Mouse (Mus musculus) G1E (cell line): ENCODE results near the gene Slc16a11. TPM values are rescaled to one million over a fixed set of nuclear protein-coding genes. Genes with fewer than 3 reads are reported as not detected.

Experiments
- ATAC-seq: 2 replicates; pipeline ENCODE4 v1.8.0; 2016; ENCODE audit warnings: mild to moderate bottlenecking; ENCODE audit not compliant: insufficient number of reproducible peaks, poor library complexity, low FRiP score, severe bottlenecking; ENCODE audit errors: extremely low read depth
- DNase-seq: peaks from one replicate; pipeline ENCODE4 v3.0.0; 2012; ENCODE audit warnings: low spot score
- H3K27me3 ChIP-seq: 2 replicates; pipeline ENCODE4 v1.6.1; 2012; ENCODE audit warnings: mild to moderate bottlenecking, low read length, inconsistent platforms; ENCODE audit not compliant: insufficient read depth
- H3K36me3 ChIP-seq: replicated peaks from 2 replicates; pipeline ENCODE3; 2012; ENCODE audit warnings: mild to moderate bottlenecking, inconsistent platforms
- H3K4me1 ChIP-seq: 2 replicates; pipeline ENCODE4 v1.6.1; 2012; ENCODE audit warnings: low read depth, low read length, inconsistent platforms, mixed read lengths; ENCODE audit not compliant: insufficient read depth
- H3K4me3 ChIP-seq: 2 replicates; pipeline ENCODE4 v1.5.1; 2012; ENCODE audit warnings: low read depth, mild to moderate bottlenecking, inconsistent platforms, low read length, moderate library complexity, mixed read lengths
- H3K9me3 ChIP-seq: replicated peaks from 2 replicates; pipeline ENCODE4 v1.6.1; 2012; ENCODE audit warnings: inconsistent platforms
- CTCF ChIP-seq: IDR thresholded peaks from 2 replicates; pipeline ENCODE4 v1.5.1; 2012; ENCODE audit warnings: low read depth, low read length, inconsistent platforms, mixed read lengths
- GATA1 ChIP-seq: IDR thresholded peaks from 2 replicates; pipeline ENCODE4 v1.6.1; 2012; ENCODE audit warnings: borderline replicate concordance, low read length, inconsistent platforms, mixed read lengths
- GATA2 ChIP-seq: IDR thresholded peaks from 2 replicates; pipeline ENCODE4 v1.6.1; 2012; ENCODE audit warnings: low read depth, low read length, inconsistent platforms, borderline replicate concordance
- POLR2AphosphoS5 ChIP-seq: IDR thresholded peaks from 2 replicates; pipeline ENCODE4 v1.6.1; 2012; ENCODE audit warnings: low read depth, low read length, inconsistent platforms; ENCODE audit not compliant: insufficient replicate concordance
- TAL1 ChIP-seq: conservative IDR thresholded peaks from 2 replicates; pipeline ENCODE4 v1.6.1; 2012; ENCODE audit warnings: low read depth, low read length, inconsistent platforms, mixed read lengths
- polyA plus RNA-seq: library from polyadenylated mRNA; stranded (reverse); fragments of >175 nt; gene quantifications from 2 replicates; pipeline ENCODE4 v1.2.3, GENCODE M21; 2012
- total RNA-seq, 2 experiments: library from RNA; stranded (forward) in 1 of 2; stranded (reverse) in 1 of 2; fragments of 200-1000 nt in 1 of 2; fragments of >200 nt in 1 of 2; fragmentation: Nextera tagmentation in 1 of 2; gene quantifications; 2 replicates each; pipeline ENCODE4 v1.2.3; 2014 to 2017

Gene Slc16a11
- total and polyA plus RNA-seq, 3 experiments, result not detected

DNA sequence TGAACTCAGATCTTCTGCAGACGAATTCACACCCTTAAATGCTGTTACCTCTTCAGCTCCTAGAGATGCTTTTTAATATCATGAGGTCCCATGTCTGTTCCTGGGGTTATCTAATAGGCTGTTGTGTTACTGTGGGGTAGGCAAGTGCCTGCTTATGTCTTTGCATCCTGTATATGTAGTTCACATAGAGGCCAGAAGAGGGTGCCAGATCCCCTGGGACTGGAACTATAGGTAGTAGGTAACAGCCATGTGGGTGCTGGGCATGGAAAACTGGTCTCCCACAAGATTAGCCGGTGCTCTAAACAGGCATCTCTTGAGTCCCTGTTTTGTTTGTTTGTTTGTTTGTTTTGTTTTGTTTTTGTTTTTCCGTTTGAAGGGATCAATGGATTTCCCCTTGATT lies 40.7 kb upstream of the Slc16a11 start:
- no peaks in the 10 kb centered on the region; the same call in 1 of the 2 replicates for H3K27me3 ChIP-seq
- DNase-seq (peak; percentile 9), ATAC-seq (no peak)
- H3K9me3 ChIP-seq, result no peaks in the 10 kb centered on the region; the same call in 1 of the 2 replicates
- TF ChIP-seq POLR2AphosphoS5 (no peak), CTCF (peak; percentile 30; the same call in 1 of the 2 replicates)
- H3K4me1 ChIP-seq, result peaks cover 24% of the 10 kb centered on the region
- no peak overlapping the region for H3K4me3 ChIP-seq
- peaks cover 20% of the 10 kb centered on the region for H3K36me3 ChIP-seq

DNA sequence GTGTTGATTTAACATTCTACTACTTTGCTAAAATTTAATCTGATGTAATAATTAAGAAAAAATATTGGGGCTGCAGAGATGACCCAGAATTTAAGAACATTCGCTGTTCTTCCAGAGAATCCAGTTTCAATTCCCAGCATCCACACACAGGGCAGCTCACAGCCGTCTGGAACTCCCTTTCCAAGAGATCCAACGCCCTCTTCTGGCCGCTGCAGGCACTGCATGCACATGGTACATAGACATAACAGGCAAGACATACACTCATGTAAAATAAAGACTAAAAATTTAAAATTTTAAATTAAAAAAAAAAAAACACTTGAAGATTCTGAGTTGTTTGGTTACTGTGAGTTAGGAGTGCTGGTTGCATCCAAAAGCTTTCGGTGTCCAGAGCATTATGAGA lies 40.3 kb upstream of the Slc16a11 start:
- no peak for TF ChIP-seq GATA1
- TF ChIP-seq CTCF, result no peak
- TF ChIP-seq TAL1, result no peak
- no peak for TF ChIP-seq GATA2
- TF ChIP-seq POLR2AphosphoS5, result no peak
- DNase-seq (no peak), ATAC-seq (no peak)

DNA sequence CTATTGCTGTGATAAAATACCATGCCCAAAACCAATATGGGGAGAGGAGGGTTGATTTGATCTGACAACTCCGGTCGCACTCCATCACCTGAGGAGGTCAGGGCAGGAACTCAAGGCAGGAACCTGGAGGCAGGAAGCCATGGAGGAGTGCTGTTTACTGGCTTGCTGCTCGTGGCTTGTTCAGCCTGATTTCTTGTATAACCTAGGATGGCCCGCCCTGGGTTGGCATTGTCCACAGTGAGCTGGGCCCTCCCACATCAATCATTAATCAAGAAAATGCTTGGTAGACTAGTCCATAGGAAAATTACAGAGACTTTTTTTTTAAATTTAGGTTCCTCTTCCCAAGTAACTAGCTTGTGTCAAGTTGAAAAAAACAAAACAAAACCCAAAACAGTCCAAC lies 38.1 kb upstream of the Slc16a11 start:
- Histone ChIP-seq H3K36me3 (peaks cover 13% of the 10 kb centered on the region), H3K4me1 (peaks cover 4% of the 10 kb centered on the region; the same call in 1 of the 2 replicates), H3K9me3 (peaks cover 2% of the 10 kb centered on the region), H3K27me3 (peaks cover 5% of the 10 kb centered on the region), H3K4me3 (no peak overlapping the region)
- no peak for TF ChIP-seq GATA1
- TF ChIP-seq GATA2, result no peak
- TF ChIP-seq TAL1, result no peak
- no peak for TF ChIP-seq POLR2AphosphoS5
- TF ChIP-seq CTCF, result no peak
- ATAC-seq (no peak), DNase-seq (no peak)

More for the DNA sequence above, 40.3 kb upstream of the Slc16a11 start:
- Histone ChIP-seq H3K4me1 (peaks cover 21% of the 10 kb centered on the region), H3K9me3 (no peaks in the 10 kb centered on the region; the same call in 1 of the 2 replicates), H3K4me3 (no peak overlapping the region), H3K27me3 (no peaks in the 10 kb centered on the region; the same call in 1 of the 2 replicates), H3K36me3 (peaks cover 20% of the 10 kb centered on the region)

DNA sequence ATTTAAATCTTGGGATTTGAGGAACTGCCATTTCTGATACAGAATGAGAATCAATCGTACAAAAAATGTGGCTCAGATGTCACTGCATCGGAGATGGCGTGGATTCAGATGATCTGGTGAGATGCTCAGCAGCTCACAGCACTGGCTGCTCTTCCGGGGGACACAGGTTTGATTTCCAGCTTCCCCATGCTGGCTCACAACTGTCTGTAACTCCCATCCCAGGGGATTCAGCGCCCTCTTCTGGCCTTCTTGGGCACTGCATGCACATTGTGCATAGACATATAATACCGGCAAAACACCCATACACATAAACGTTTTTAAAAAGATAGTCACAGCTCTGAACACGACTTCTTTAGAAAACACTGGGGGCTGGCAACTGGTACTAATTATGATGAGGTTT lies 34.9 kb upstream of the Slc16a11 start:
- Histone ChIP-seq H3K4me1 (no peaks in the 10 kb centered on the region), H3K27me3 (peaks cover 19% of the 10 kb centered on the region), H3K36me3 (no peaks in the 10 kb centered on the region), H3K4me3 (no peak overlapping the region), H3K9me3 (peaks cover 2% of the 10 kb centered on the region)
- ATAC-seq, result no peak
- DNase-seq, result no peak
- TF ChIP-seq CTCF (peak; percentile 34; the same call in 1 of the 2 replicates), POLR2AphosphoS5 (no peak)

DNA sequence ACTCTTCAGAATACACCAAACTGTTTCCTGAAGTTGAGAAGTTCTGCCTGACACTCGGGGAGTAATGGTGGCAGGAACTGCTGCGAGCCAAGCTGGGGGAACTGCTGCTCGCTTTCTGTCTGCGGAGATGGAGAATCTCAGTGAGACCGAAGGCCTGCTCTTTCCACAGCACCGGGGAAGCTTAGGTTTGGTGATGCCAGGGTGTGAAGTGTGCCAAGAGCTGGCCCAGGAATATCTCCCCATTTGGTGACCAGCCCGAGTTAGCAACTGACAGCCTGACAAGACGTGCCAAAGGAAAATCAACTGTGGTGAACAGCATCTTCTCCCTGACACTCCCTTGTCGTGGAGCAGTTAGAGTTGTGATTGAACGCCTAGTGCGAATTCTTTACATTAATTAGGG lies 34.2 kb upstream of the Slc16a11 start:
- no peaks in the 10 kb centered on the region for H3K36me3 ChIP-seq
- peaks cover 19% of the 10 kb centered on the region for H3K27me3 ChIP-seq
- H3K4me1 ChIP-seq, result no peaks in the 10 kb centered on the region
- DNase-seq, result no peak
- H3K4me3 ChIP-seq, result no peak overlapping the region
- no peak for TF ChIP-seq POLR2AphosphoS5
- TF ChIP-seq GATA2, result no peak
- TF ChIP-seq TAL1, result no peak
- TF ChIP-seq CTCF, result no peak
- no peak for TF ChIP-seq GATA1
- H3K9me3 ChIP-seq, result peaks cover 2% of the 10 kb centered on the region
- ATAC-seq, result no peak

DNA sequence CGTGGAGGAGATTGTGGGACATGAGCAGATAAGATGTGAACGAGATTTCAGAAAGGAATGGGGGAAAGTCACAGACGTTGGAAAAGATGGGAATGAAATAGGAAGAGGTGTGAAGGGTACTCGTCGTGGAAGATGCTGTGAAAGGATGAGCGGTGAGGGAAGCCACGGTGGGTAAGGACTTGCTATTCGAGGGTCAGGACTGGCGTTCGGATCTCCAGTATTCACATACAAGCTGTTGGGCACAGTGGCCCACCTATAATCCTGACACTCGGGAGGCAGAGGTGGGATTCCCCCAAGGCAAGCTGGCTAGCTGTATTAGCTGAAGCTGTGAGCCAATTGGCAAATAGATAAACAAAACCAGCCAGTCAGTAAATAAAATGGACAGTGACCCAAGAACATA lies 33.8 kb upstream of the Slc16a11 start:
- no peaks in the 10 kb centered on the region for H3K4me1 ChIP-seq
- peaks cover 19% of the 10 kb centered on the region for H3K27me3 ChIP-seq
- no peak for ATAC-seq
- H3K4me3 ChIP-seq, result no peak overlapping the region
- TF ChIP-seq POLR2AphosphoS5, result no peak
- TF ChIP-seq GATA2, result no peak
- no peak for TF ChIP-seq GATA1
- TF ChIP-seq CTCF, result no peak
- TF ChIP-seq TAL1, result no peak
- H3K36me3 ChIP-seq, result no peaks in the 10 kb centered on the region
- no peak for DNase-seq
- H3K9me3 ChIP-seq, result peaks cover 2% of the 10 kb centered on the region

DNA sequence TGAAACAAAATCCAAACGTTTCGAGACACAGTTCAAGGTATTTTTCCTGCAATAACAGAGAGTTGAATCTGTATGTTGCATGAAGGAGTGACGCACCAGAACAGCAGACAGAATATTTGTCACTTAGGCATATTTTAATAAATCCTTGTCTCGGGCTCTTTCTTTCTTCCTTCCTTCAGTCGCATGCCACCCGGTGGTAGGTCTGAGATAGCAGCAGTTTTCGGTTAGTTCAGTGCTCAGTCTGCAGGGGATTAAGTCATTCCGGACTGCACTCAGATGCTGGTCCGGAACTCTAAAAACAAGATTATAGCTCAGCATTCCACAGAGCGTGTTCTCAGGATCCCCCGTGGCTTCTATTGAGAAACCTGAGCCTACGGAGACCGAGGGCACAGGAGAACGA lies 33.2 kb upstream of the Slc16a11 start:
- TF ChIP-seq CTCF (no peak), TAL1 (no peak), POLR2AphosphoS5 (no peak), GATA1 (no peak), GATA2 (no peak)
- Histone ChIP-seq H3K36me3 (no peaks in the 10 kb centered on the region), H3K4me1 (no peaks in the 10 kb centered on the region), H3K4me3 (no peak overlapping the region), H3K27me3 (peaks cover 21% of the 10 kb centered on the region), H3K9me3 (peaks cover 2% of the 10 kb centered on the region)
- ATAC-seq (no peak), DNase-seq (no peak)

DNA sequence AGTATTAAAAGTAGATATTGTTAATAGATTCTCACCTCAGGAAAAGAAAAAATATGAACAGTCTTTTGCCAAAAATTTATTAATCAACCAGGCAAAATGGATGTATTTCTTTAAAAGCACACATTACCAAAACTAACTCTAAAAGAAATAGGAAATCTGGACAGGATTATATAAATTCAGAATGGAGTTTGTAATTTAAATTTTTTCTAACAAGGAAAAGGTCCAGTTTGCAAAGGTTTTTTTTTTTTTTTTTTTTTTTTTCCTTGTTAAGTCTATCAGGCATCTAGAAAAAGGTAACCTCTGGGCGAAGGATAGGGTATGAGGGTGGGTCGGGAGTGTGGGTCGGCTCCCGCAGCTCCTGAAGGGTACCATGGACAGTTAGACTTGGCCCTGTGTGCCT lies 32.1 kb upstream of the Slc16a11 start:
- TF ChIP-seq POLR2AphosphoS5, result no peak
- no peak for TF ChIP-seq TAL1
- no peak for TF ChIP-seq CTCF
- TF ChIP-seq GATA2, result no peak
- TF ChIP-seq GATA1, result no peak
- H3K9me3 ChIP-seq, result peaks cover 2% of the 10 kb centered on the region
- no peak for ATAC-seq
- no peaks in the 10 kb centered on the region for H3K4me1 ChIP-seq
- H3K36me3 ChIP-seq, result no peaks in the 10 kb centered on the region
- no peak overlapping the region for H3K4me3 ChIP-seq
- DNase-seq, result no peak
- H3K27me3 ChIP-seq, result peaks cover 21% of the 10 kb centered on the region
